Mouse (Mus musculus): ENCODE data around the gene Mxi1. TPM values are rescaled to one million over a fixed set of nuclear protein-coding genes. Genes with fewer than 3 reads are reported as not detected.

Mxi1 gene
- polyA plus RNA-seq (2014; fragmentation: Nextera tagmentation; extraction: Ambion mirVana): 59.6 and 73.7 TPM in 2 replicates

GRCm38 (mm10) chr19:53310348-53310747, at the start of gene Mxi1:
Gene Mxi1, plus strand, starts transcription at chr19:53310518.
- Histone ChIP-seq H3K27me3 (ENCODE audit: control insufficient read depth, insufficient read depth, low read length) (no peaks in the 10 kb centered on the region), H3K9me3 (ENCODE audit: control insufficient read depth, low read length) (no peaks in the 10 kb centered on the region), H3K36me3 (ENCODE audit: control insufficient read depth, insufficient read depth, low read length) (no peaks in the 10 kb centered on the region), H3K4me3 (ENCODE audit: low read depth, low read length) (peak within 1 kb of the TSS; percentile 80), H3K4me2 (replicated peaks; ENCODE audit: low read depth, low read length) (peak within 1 kb of the TSS; percentile 96), H3K4me1 (replicated peaks; ENCODE audit: control insufficient read depth, insufficient read depth, low read length) (0 out of 2 replicates have a peak, but pooled peaks cover 6% of the 10 kb centered on the region), H3K9ac (ENCODE audit: low read depth, low read length) (peak within 1 kb of the TSS; percentile 89), H3K27ac (ENCODE audit: low read depth, low read length) (peak within 1 kb of the TSS; percentile 93)
- peak; percentile 93 for DNase-seq (ENCODE audit: low spot score)
- WGBS: under 1% methylated on average over 37 of the region's 38 CpGs
- ATAC-seq (ENCODE audit: low FRiP score): peak; percentile 73

GRCm38 (mm10) chr19:53260828-53261227, 49.5 kb upstream of the Mxi1 start:
- Histone ChIP-seq H3K9ac (ENCODE audit: low read depth, low read length) (no peak overlapping the region), H3K4me1 (replicated peaks; ENCODE audit: control insufficient read depth, insufficient read depth, low read length) (0 out of 2 replicates have a peak, but pooled peaks cover 2% of the 10 kb centered on the region), H3K27ac (ENCODE audit: low read depth, low read length) (no peak overlapping the region), H3K4me3 (ENCODE audit: low read depth, low read length) (no peak overlapping the region), H3K27me3 (ENCODE audit: control insufficient read depth, insufficient read depth, low read length) (no peaks in the 10 kb centered on the region), H3K4me2 (replicated peaks; ENCODE audit: low read depth, low read length) (no peak overlapping the region), H3K36me3 (ENCODE audit: control insufficient read depth, insufficient read depth, low read length) (no peaks in the 10 kb centered on the region), H3K9me3 (ENCODE audit: control insufficient read depth, low read length) (no peaks in the 10 kb centered on the region)
- DNase-seq (ENCODE audit: low spot score) (no peak), ATAC-seq (ENCODE audit: low FRiP score) (no peak)
- WGBS: 87% methylated on average over 4 of the region's 4 CpGs

GRCm38 (mm10) chr19:53262061-53262460, 48.3 kb upstream of the Mxi1 start:
- H3K4me1 ChIP-seq (replicated peaks; ENCODE audit: control insufficient read depth, insufficient read depth, low read length): 0 out of 2 replicates have a peak, but pooled peaks cover 2% of the 10 kb centered on the region
- H3K9ac ChIP-seq (ENCODE audit: low read depth, low read length): no peak overlapping the region
- no peak overlapping the region for H3K4me3 ChIP-seq (ENCODE audit: low read depth, low read length)
- no peak overlapping the region for H3K27ac ChIP-seq (ENCODE audit: low read depth, low read length)
- H3K9me3 ChIP-seq (ENCODE audit: control insufficient read depth, low read length): no peaks in the 10 kb centered on the region
- no peak for ATAC-seq (ENCODE audit: low FRiP score)
- H3K36me3 ChIP-seq (ENCODE audit: control insufficient read depth, insufficient read depth, low read length): no peaks in the 10 kb centered on the region
- H3K27me3 ChIP-seq (ENCODE audit: control insufficient read depth, insufficient read depth, low read length): no peaks in the 10 kb centered on the region
- no peak for DNase-seq (ENCODE audit: low spot score)
- WGBS: 77% methylated on average over 7 of the region's 7 CpGs
- H3K4me2 ChIP-seq (replicated peaks; ENCODE audit: low read depth, low read length): no peak overlapping the region

GRCm38 (mm10) chr19:53263859-53264733, 46.2 kb upstream of the Mxi1 start:
- 33% methylated on average over 21 of the region's 23 CpGs for WGBS

GRCm38 (mm10) chr19:53264821-53265727, 45.2 kb upstream of the Mxi1 start:
- ATAC-seq (ENCODE audit: low FRiP score): no peak
- no peaks in the 10 kb centered on the region for H3K9me3 ChIP-seq (ENCODE audit: control insufficient read depth, low read length)
- H3K36me3 ChIP-seq (ENCODE audit: control insufficient read depth, insufficient read depth, low read length): no peaks in the 10 kb centered on the region
- no peak overlapping the region for H3K4me3 ChIP-seq (ENCODE audit: low read depth, low read length)
- no peak overlapping the region for H3K9ac ChIP-seq (ENCODE audit: low read depth, low read length)
- H3K4me2 ChIP-seq (replicated peaks; ENCODE audit: low read depth, low read length): no peak overlapping the region
- H3K27ac ChIP-seq (ENCODE audit: low read depth, low read length): no peak overlapping the region
- no peaks in the 10 kb centered on the region for H3K4me1 ChIP-seq (replicated peaks; ENCODE audit: control insufficient read depth, insufficient read depth, low read length)
- no peak for DNase-seq (ENCODE audit: low spot score)
- 64% methylated on average over 12 of the region's 12 CpGs for WGBS
- H3K27me3 ChIP-seq (ENCODE audit: control insufficient read depth, insufficient read depth, low read length): no peaks in the 10 kb centered on the region

More at GRCm38 (mm10) chr19:53263859-53264733, 46.2 kb upstream of the Mxi1 start:
- no peaks in the 10 kb centered on the region for H3K9me3 ChIP-seq (ENCODE audit: control insufficient read depth, low read length)
- H3K4me2 ChIP-seq (replicated peaks; ENCODE audit: low read depth, low read length): no peak overlapping the region; the same call in 1 of the 2 replicates
- no peak overlapping the region for H3K4me3 ChIP-seq (ENCODE audit: low read depth, low read length)
- no peak overlapping the region for H3K27ac ChIP-seq (ENCODE audit: low read depth, low read length)
- no peak overlapping the region for H3K9ac ChIP-seq (ENCODE audit: low read depth, low read length)
- ATAC-seq (ENCODE audit: low FRiP score): peak; percentile 57
- 0 out of 2 replicates have a peak, but pooled peaks cover 2% of the 10 kb centered on the region for H3K4me1 ChIP-seq (replicated peaks; ENCODE audit: control insufficient read depth, insufficient read depth, low read length)
- peak; percentile 31 for DNase-seq (ENCODE audit: low spot score)
- H3K27me3 ChIP-seq (ENCODE audit: control insufficient read depth, insufficient read depth, low read length): no peaks in the 10 kb centered on the region
- no peaks in the 10 kb centered on the region for H3K36me3 ChIP-seq (ENCODE audit: control insufficient read depth, insufficient read depth, low read length)

- 91% methylated on average over 9 of the region's 9 CpGs for WGBS
- no peaks in the 10 kb centered on the region for H3K9me3 ChIP-seq (ENCODE audit: control insufficient read depth, low read length)
- H3K27ac ChIP-seq (ENCODE audit: low read depth, low read length): no peak overlapping the region
- no peaks in the 10 kb centered on the region for H3K27me3 ChIP-seq (ENCODE audit: control insufficient read depth, insufficient read depth, low read length)
- DNase-seq (ENCODE audit: low spot score) (no peak), ATAC-seq (ENCODE audit: low FRiP score) (no peak)
- H3K4me1 ChIP-seq (replicated peaks; ENCODE audit: control insufficient read depth, insufficient read depth, low read length): no peaks in the 10 kb centered on the region
- no peaks in the 10 kb centered on the region for H3K36me3 ChIP-seq (ENCODE audit: control insufficient read depth, insufficient read depth, low read length)
- H3K4me3 ChIP-seq (ENCODE audit: low read depth, low read length): no peak overlapping the region
- H3K9ac ChIP-seq (ENCODE audit: low read depth, low read length): no peak overlapping the region
- no peak overlapping the region for H3K4me2 ChIP-seq (replicated peaks; ENCODE audit: low read depth, low read length)
Observed at GRCm38 (mm10) chr19:53267305-53267704, 43.0 kb upstream of the Mxi1 start.

- no peak overlapping the region for H3K4me2 ChIP-seq (replicated peaks; ENCODE audit: low read depth, low read length)
- no peak for DNase-seq (ENCODE audit: low spot score)
- no peak overlapping the region for H3K9ac ChIP-seq (ENCODE audit: low read depth, low read length)
- H3K36me3 ChIP-seq (ENCODE audit: control insufficient read depth, insufficient read depth, low read length): no peaks in the 10 kb centered on the region
- H3K27ac ChIP-seq (ENCODE audit: low read depth, low read length): no peak overlapping the region
- H3K4me1 ChIP-seq (replicated peaks; ENCODE audit: control insufficient read depth, insufficient read depth, low read length): no peaks in the 10 kb centered on the region
- no peak overlapping the region for H3K4me3 ChIP-seq (ENCODE audit: low read depth, low read length)
- no peaks in the 10 kb centered on the region for H3K27me3 ChIP-seq (ENCODE audit: control insufficient read depth, insufficient read depth, low read length)
- H3K9me3 ChIP-seq (ENCODE audit: control insufficient read depth, low read length): no peaks in the 10 kb centered on the region
- no peak for ATAC-seq (ENCODE audit: low FRiP score)
- WGBS: 92% methylated on average over 17 of the region's 17 CpGs
Observed at GRCm38 (mm10) chr19:53273055-53273722, 37.1 kb upstream of the Mxi1 start.

- Histone ChIP-seq H3K4me1 (replicated peaks; ENCODE audit: control insufficient read depth, insufficient read depth, low read length) (no peaks in the 10 kb centered on the region), H3K36me3 (ENCODE audit: control insufficient read depth, insufficient read depth, low read length) (no peaks in the 10 kb centered on the region), H3K9ac (ENCODE audit: low read depth, low read length) (no peak overlapping the region), H3K9me3 (ENCODE audit: control insufficient read depth, low read length) (no peaks in the 10 kb centered on the region), H3K4me2 (replicated peaks; ENCODE audit: low read depth, low read length) (no peak overlapping the region), H3K27ac (ENCODE audit: low read depth, low read length) (no peak overlapping the region), H3K27me3 (ENCODE audit: control insufficient read depth, insufficient read depth, low read length) (no peaks in the 10 kb centered on the region), H3K4me3 (ENCODE audit: low read depth, low read length) (no peak overlapping the region)
- DNase-seq (ENCODE audit: low spot score): no peak
- ATAC-seq (ENCODE audit: low FRiP score): no peak
- 91% methylated on average over 23 of the region's 23 CpGs for WGBS
Observed at GRCm38 (mm10) chr19:53273781-53274428, 36.4 kb upstream of the Mxi1 start.

All from hindbrain, embryonic 11.5 days (tissue).